Mouse (Mus musculus) liver, embryonic 15.5 days (tissue): Measurements from ENCODE around the gene Fads2. TPM values are rescaled to one million over a fixed set of nuclear protein-coding genes. Genes with fewer than 3 reads are reported as not detected.

Source experiments
- ATAC-seq: fragments of 200-750 bp; cut with Nextera tagmentation; 2 replicates; pipeline ENCODE4 v1.8.0; 2017; ENCODE audit warnings: moderate number of reproducible peaks, mild to moderate bottlenecking, moderate library complexity; ENCODE audit not compliant: insufficient read depth
- H3K27ac ChIP-seq: fragments of 300-500 bp; sonication (generic); replicated peaks from 2 replicates; pipeline ENCODE4 v1.5.1; 2015; ENCODE audit warnings: mild to moderate bottlenecking, inconsistent platforms
- H3K27me3 ChIP-seq: fragments of 300-500 bp; sonication (generic); 2 replicates; pipeline ENCODE4 v1.6.1; 2015; ENCODE audit warnings: mild to moderate bottlenecking, inconsistent platforms
- H3K36me3 ChIP-seq: fragments of 300-500 bp; sonication (generic); replicated peaks from 2 replicates; pipeline ENCODE4 v1.6.1; 2015; ENCODE audit warnings: moderate library complexity, mild to moderate bottlenecking, inconsistent platforms
- H3K4me1 ChIP-seq: fragments of 300-500 bp; sonication (generic); replicated peaks from 2 replicates; pipeline ENCODE4 v1.6.1; 2015; ENCODE audit warnings: inconsistent platforms
- H3K4me2 ChIP-seq: fragments of 300-500 bp; sonication (generic); 2 replicates; pipeline ENCODE4 v1.6.1; 2015; ENCODE audit warnings: moderate library complexity, mild to moderate bottlenecking, inconsistent platforms
- H3K4me3 ChIP-seq: fragments of 300-500 bp; sonication (generic); replicated peaks from 2 replicates; pipeline ENCODE4 v1.5.1; 2015; ENCODE audit warnings: mild to moderate bottlenecking, inconsistent platforms
- H3K9ac ChIP-seq: fragments of 300-500 bp; sonication (generic); 2 replicates; pipeline ENCODE4 v1.6.1; 2015; ENCODE audit warnings: moderate library complexity, mild to moderate bottlenecking, inconsistent platforms
- H3K9me3 ChIP-seq: fragments of 300-500 bp; sonication (generic); replicated peaks from 2 replicates; pipeline ENCODE4 v1.6.1; 2016; ENCODE audit warnings: inconsistent platforms
- WGBS: fragments of 180-500 bp; shearing (Covaris S2); methylation state at CpG from one replicate; pipeline ENCODE4 v1.1.7; 2015; ENCODE audit warnings: mixed read lengths; ENCODE audit not compliant: insufficient replicate concordance; 5-methylcytosine and 5-hydroxymethylcytosine counted together
- polyA plus RNA-seq: library from polyadenylated mRNA; unstranded; fragments of >200 nt; fragmentation: Nextera tagmentation; extraction: Ambion mirVana; gene quantifications from 2 replicates; pipeline ENCODE4 v1.2.1, GENCODE M21; 2015

Fads2 gene
- polyA plus RNA-seq, 1 experiment from 2014 or later = 89.7 TPM

GRCm38 (mm10) chr19:10053692-10054260 lies 47.8 kb downstream of the Fads2 start:
- Histone ChIP-seq H3K4me3 (no peak overlapping the region), H3K27me3 (no peaks in the 10 kb centered on the region), H3K9ac (no peak overlapping the region), H3K36me3 (peaks cover 11% of the 10 kb centered on the region; the same call in 1 of the 2 replicates), H3K4me1 (peaks cover 27% of the 10 kb centered on the region), H3K27ac (no peak overlapping the region), H3K9me3 (no peaks in the 10 kb centered on the region), H3K4me2 (no peak overlapping the region)
- ATAC-seq = no peak
- 79% methylated on average over 10 of the region's 10 CpGs for WGBS

- H3K4me1 ChIP-seq = peaks cover 20% of the 10 kb centered on the region
- 66% methylated on average over 4 of the region's 4 CpGs for WGBS
- H3K9ac ChIP-seq = no peak overlapping the region
- peaks cover 11% of the 10 kb centered on the region; the same call in 1 of the 2 replicates for H3K36me3 ChIP-seq
- no peaks in the 10 kb centered on the region for H3K9me3 ChIP-seq
- ATAC-seq = no peak
- no peak overlapping the region for H3K4me2 ChIP-seq
- H3K4me3 ChIP-seq = no peak overlapping the region
- H3K27me3 ChIP-seq = no peaks in the 10 kb centered on the region
- H3K27ac ChIP-seq = no peak overlapping the region
Measured at GRCm38 (mm10) chr19:10052698-10053097, 48.8 kb downstream of the Fads2 start.

GRCm38 (mm10) chr19:10050438-10050837 lies 51.1 kb downstream of the Fads2 start:
- Histone ChIP-seq H3K36me3 (0 out of 2 replicates have a peak, but pooled peaks cover 11% of the 10 kb centered on the region), H3K27ac (no peak overlapping the region), H3K9ac (no peak overlapping the region), H3K27me3 (no peaks in the 10 kb centered on the region), H3K4me2 (no peak overlapping the region), H3K4me1 (peaks cover 32% of the 10 kb centered on the region), H3K4me3 (no peak overlapping the region), H3K9me3 (no peaks in the 10 kb centered on the region)
- ATAC-seq = no peak
- whole genome bisulfite sequencing = 58% methylated on average over 2 of the region's 2 CpGs

GRCm38 (mm10) chr19:10049533-10049932 lies 52.0 kb downstream of the Fads2 start:
- H3K4me2 ChIP-seq = no peak overlapping the region
- ATAC-seq = no peak
- no peaks in the 10 kb centered on the region for H3K9me3 ChIP-seq

GRCm38 (mm10) chr19:10046983-10047382 lies 54.6 kb downstream of the Fads2 start:
- Histone ChIP-seq H3K4me1 (peaks cover 67% of the 10 kb centered on the region), H3K4me3 (no peak overlapping the region), H3K27ac (no peak overlapping the region), H3K9me3 (no peaks in the 10 kb centered on the region), H3K36me3 (no peaks in the 10 kb centered on the region), H3K9ac (no peak overlapping the region), H3K4me2 (no peak overlapping the region), H3K27me3 (peaks cover 6% of the 10 kb centered on the region)
- no peak for ATAC-seq
- 10% methylated on average over 3 of the region's 3 CpGs for WGBS

More at GRCm38 (mm10) chr19:10049533-10049932, 52.0 kb downstream of the Fads2 start:
- Histone ChIP-seq H3K27ac (no peak overlapping the region), H3K4me1 (peaks cover 41% of the 10 kb centered on the region), H3K27me3 (no peaks in the 10 kb centered on the region), H3K9ac (no peak overlapping the region), H3K4me3 (no peak overlapping the region), H3K36me3 (0 out of 2 replicates have a peak, but pooled peaks cover 4% of the 10 kb centered on the region)

GRCm38 (mm10) chr19:10046346-10046745 lies 55.2 kb downstream of the Fads2 start:
- no peak overlapping the region for H3K4me3 ChIP-seq
- no peaks in the 10 kb centered on the region for H3K9me3 ChIP-seq
- H3K27ac ChIP-seq = no peak overlapping the region
- H3K9ac ChIP-seq = no peak overlapping the region
- H3K4me2 ChIP-seq = no peak overlapping the region
- H3K4me1 ChIP-seq = peaks cover 73% of the 10 kb centered on the region
- ATAC-seq = no peak
- WGBS = 61% methylated on average over 4 of the region's 4 CpGs
- peaks cover 12% of the 10 kb centered on the region for H3K27me3 ChIP-seq
- no peaks in the 10 kb centered on the region for H3K36me3 ChIP-seq

GRCm38 (mm10) chr19:10045707-10046106 lies 55.8 kb downstream of the Fads2 start:
- no peaks in the 10 kb centered on the region for H3K9me3 ChIP-seq
- no peaks in the 10 kb centered on the region for H3K36me3 ChIP-seq
- ATAC-seq = no peak
- whole genome bisulfite sequencing = 22% methylated on average over 2 of the region's 2 CpGs
- H3K4me2 ChIP-seq = no peak overlapping the region
- no peak overlapping the region for H3K4me3 ChIP-seq
- H3K27ac ChIP-seq = peak overlapping the region; percentile 38; the same call in 1 of the 2 replicates
- peaks cover 79% of the 10 kb centered on the region for H3K4me1 ChIP-seq
- peaks cover 19% of the 10 kb centered on the region for H3K27me3 ChIP-seq
- H3K9ac ChIP-seq = no peak overlapping the region

GRCm38 (mm10) chr19:10043643-10044042 lies 57.9 kb downstream of the Fads2 start:
- H3K27ac ChIP-seq = no peak overlapping the region
- ATAC-seq = no peak
- H3K9me3 ChIP-seq = no peaks in the 10 kb centered on the region
- H3K9ac ChIP-seq = no peak overlapping the region
- peaks cover 13% of the 10 kb centered on the region for H3K36me3 ChIP-seq
- H3K4me3 ChIP-seq = no peak overlapping the region
- H3K4me1 ChIP-seq = peaks cover 77% of the 10 kb centered on the region
- peaks cover 31% of the 10 kb centered on the region for H3K27me3 ChIP-seq
- peak overlapping the region; percentile 91; the same call in 1 of the 2 replicates for H3K4me2 ChIP-seq

- Histone ChIP-seq H3K27ac (no peak overlapping the region), H3K4me2 (peak overlapping the region; percentile 91), H3K36me3 (peaks cover 21% of the 10 kb centered on the region), H3K4me1 (peaks cover 78% of the 10 kb centered on the region), H3K9me3 (no peaks in the 10 kb centered on the region), H3K27me3 (peaks cover 31% of the 10 kb centered on the region), H3K9ac (no peak overlapping the region), H3K4me3 (no peak overlapping the region)
- WGBS = 76% methylated on average over 4 of the region's 4 CpGs
- no peak for ATAC-seq
Measured at GRCm38 (mm10) chr19:10042816-10043215, 58.7 kb downstream of the Fads2 start.

GRCm38 (mm10) chr19:10042232-10042631 lies 59.3 kb downstream of the Fads2 start:
- 46% methylated on average over 6 of the region's 6 CpGs for WGBS
- no peak overlapping the region for H3K27ac ChIP-seq

GRCm38 (mm10) chr19:10041388-10042148 lies 60.0 kb downstream of the Fads2 start, which contains the start of gene Fads3:
TSS of gene Fads3 (plus strand) at chr19:10041569.
- H3K4me3 ChIP-seq = peak within 1 kb of the TSS; percentile 62
- H3K9ac ChIP-seq = peak within 1 kb of the TSS; percentile 58
- H3K9me3 ChIP-seq = no peaks in the 10 kb centered on the region
- peaks cover 74% of the 10 kb centered on the region for H3K4me1 ChIP-seq
- WGBS = under 1% methylated on average over 68 of the region's 69 CpGs
- H3K36me3 ChIP-seq = peaks cover 34% of the 10 kb centered on the region
- H3K27me3 ChIP-seq = peaks cover 31% of the 10 kb centered on the region
- H3K4me2 ChIP-seq = peak within 1 kb of the TSS; percentile 91
- ATAC-seq = peak; percentile 78
- H3K27ac ChIP-seq = peak within 1 kb of the TSS; percentile 45; the same call in 1 of the 2 replicates

More at GRCm38 (mm10) chr19:10042232-10042631, 59.3 kb downstream of the Fads2 start:
- Histone ChIP-seq H3K4me3 (peak overlapping the region; percentile 62), H3K27me3 (peaks cover 31% of the 10 kb centered on the region), H3K9ac (peak overlapping the region; percentile 58; the same call in 1 of the 2 replicates), H3K4me2 (peak overlapping the region; percentile 91), H3K36me3 (peaks cover 27% of the 10 kb centered on the region), H3K9me3 (no peaks in the 10 kb centered on the region), H3K4me1 (peaks cover 77% of the 10 kb centered on the region)
- ATAC-seq = 0 out of 2 replicates have a peak, but pooled peaks have one; percentile 15
